In genomic region chr16:31455276-31456045, GRCm38 (mm10) we compare ENCODE assay signal across 15 mouse cellular contexts. TPM values are rescaled to one million over a fixed set of nuclear protein-coding genes. Genes with fewer than 3 reads are reported as not detected.
A peak's percentile ranks its signal among the peaks of the same experiment; 100 is the strongest.
DNase-seq lines count a peak whose midpoint lies in the region; ATAC-seq and TF ChIP-seq lines count a peak whose summit lies in the region.
"Had no signal": no experiment of that assay in that cellular context is flagged by ENCODE, and none has a peak within 500 bp of the region (broad histone marks: within the 10 kb centered on the region; RNA-seq: fewer than 3 reads in every experiment).

No protein-coding gene starts in this region.

- H3K4me2 ChIP-seq in embryonic facial prominence, embryonic 14.5 days (ENCODE audit: low read depth, low read length), result 0 out of 2 replicates have a peak overlapping the region, but pooled peaks have one; percentile 26
- no peak overlapping the region for H3K4me2 ChIP-seq in kidney, postnatal 0 days (ENCODE audit: low read length)
- H3K4me2 ChIP-seq in limb, embryonic 14.5 days (replicated peaks; ENCODE audit: low read depth, low read length, severe bottlenecking), result no peak overlapping the region
- H3K4me2 ChIP-seq: hindbrain, embryonic 15.5 days had no signal

- DNase-seq in embryonic facial prominence, embryonic 14.5 days (ENCODE audit: low spot score), result peak; percentile 40
- no peak for DNase-seq in embryonic facial prominence, embryonic 10.5 days (ENCODE audit: low spot score)
- DNase-seq in kidney, postnatal 0 days (ENCODE audit: low spot score), result peak; percentile 17
- no peak for DNase-seq in kidney, postnatal 4 days
- peak; percentile 42 for DNase-seq in NIH3T3 (ENCODE audit: low read depth)
- DNase-seq in limb, embryonic 14.5 days (ENCODE audit: low spot score), result peak; percentile 44
- DNase-seq in cerebellum, adult 18-20 months, result no peak
- DNase-seq in thymus, postnatal 36 days, result no peak
- DNase-seq: cerebellum, adult 2 months; forebrain, postnatal 0 days; gastrocnemius, postnatal 14 days had no signal

- no peak for ATAC-seq in embryonic facial prominence, embryonic 14.5 days (ENCODE audit: low read depth)
- ATAC-seq in kidney, postnatal 0 days (replicated peaks; ENCODE audit: low FRiP score, low read depth), result no peak
- ATAC-seq in limb, embryonic 14.5 days (ENCODE audit: low FRiP score, low read depth), result no peak
- ATAC-seq: forebrain, postnatal 0 days; midbrain, embryonic 16.5 days had no signal

- H3K27me3 ChIP-seq in embryonic facial prominence, embryonic 14.5 days (replicated peaks; ENCODE audit: control insufficient read depth, insufficient read depth, low read length), result no peaks in the 10 kb centered on the region
- peaks cover 8% of the 10 kb centered on the region for H3K27me3 ChIP-seq in embryonic facial prominence, embryonic 10.5 days (replicated peaks; ENCODE audit: low read depth, poor library complexity, severe bottlenecking)
- no peaks in the 10 kb centered on the region for H3K27me3 ChIP-seq in kidney, postnatal 0 days (ENCODE audit: insufficient read depth, low read length)
- H3K27me3 ChIP-seq in limb, embryonic 14.5 days (ENCODE audit: control insufficient read depth, insufficient read depth, low read length), result no peaks in the 10 kb centered on the region
- H3K27me3 ChIP-seq: hindbrain, embryonic 15.5 days had no signal

- no peaks in the 10 kb centered on the region for H3K9me3 ChIP-seq in embryonic facial prominence, embryonic 14.5 days (ENCODE audit: control insufficient read depth, low read length)
- no peaks in the 10 kb centered on the region for H3K9me3 ChIP-seq in embryonic facial prominence, embryonic 10.5 days
- no peaks in the 10 kb centered on the region for H3K9me3 ChIP-seq in kidney, postnatal 0 days (replicated peaks; ENCODE audit: low read length)
- H3K9me3 ChIP-seq in limb, embryonic 14.5 days (ENCODE audit: control insufficient read depth, low read length), result no peaks in the 10 kb centered on the region
- H3K9me3 ChIP-seq: G1E; hindbrain, embryonic 15.5 days had no signal

- no peak for TF ChIP-seq POLR2A in limb, embryonic 14.5 days (IDR thresholded peaks at IDR 0.05; ENCODE audit: borderline replicate concordance, extremely low read depth, insufficient read depth, insufficient read length)

- 53% methylated on average over 21 of the region's 21 CpGs for WGBS in embryonic facial prominence, embryonic 14.5 days
- WGBS in embryonic facial prominence, embryonic 10.5 days, result 71% methylated on average over 21 of the region's 21 CpGs
- WGBS in kidney, postnatal 0 days, result 60% methylated on average over 21 of the region's 21 CpGs
- whole genome bisulfite sequencing in limb, embryonic 14.5 days, result 67% methylated on average over 21 of the region's 21 CpGs

- no peaks in the 10 kb centered on the region for H3K4me1 ChIP-seq in embryonic facial prominence, embryonic 14.5 days (ENCODE audit: control insufficient read depth, insufficient read depth, low read length)
- peaks cover 53% of the 10 kb centered on the region for H3K4me1 ChIP-seq in embryonic facial prominence, embryonic 10.5 days
- peaks cover 14% of the 10 kb centered on the region for H3K4me1 ChIP-seq in kidney, postnatal 0 days (replicated peaks; ENCODE audit: insufficient read depth, low read length)
- peaks cover 8% of the 10 kb centered on the region; the same call in 1 of the 2 replicates for H3K4me1 ChIP-seq in limb, embryonic 14.5 days (ENCODE audit: control insufficient read depth, insufficient read depth, low read length)

- no peak overlapping the region for H3K4me3 ChIP-seq in embryonic facial prominence, embryonic 14.5 days (ENCODE audit: low read depth, low read length)
- no peak overlapping the region for H3K4me3 ChIP-seq in embryonic facial prominence, embryonic 10.5 days
- H3K4me3 ChIP-seq in kidney, postnatal 0 days (replicated peaks; ENCODE audit: low read depth, low read length), result no peak overlapping the region
- H3K4me3 ChIP-seq in limb, embryonic 14.5 days (replicated peaks; ENCODE audit: low read length), result no peak overlapping the region
- H3K4me3 ChIP-seq: erythroblast, embryonic 14.5 days; hindbrain, embryonic 15.5 days had no signal

- no peak overlapping the region for H3K9ac ChIP-seq in embryonic facial prominence, embryonic 14.5 days (ENCODE audit: low read depth, low read length)
- H3K9ac ChIP-seq in kidney, postnatal 0 days (ENCODE audit: low read depth, low read length), result no peak overlapping the region
- H3K9ac ChIP-seq in limb, embryonic 14.5 days (ENCODE audit: low read depth, low read length, severe bottlenecking), result no peak overlapping the region
- H3K9ac ChIP-seq: forebrain, postnatal 0 days; hindbrain, embryonic 15.5 days had no signal

- H3K27ac ChIP-seq in embryonic facial prominence, embryonic 14.5 days (replicated peaks; ENCODE audit: low read depth, low read length), result no peak overlapping the region
- H3K27ac ChIP-seq in embryonic facial prominence, embryonic 10.5 days (replicated peaks), result no peak overlapping the region
- H3K27ac ChIP-seq in kidney, postnatal 0 days, result peak overlapping the region; percentile 70
- H3K27ac ChIP-seq in limb, embryonic 14.5 days (replicated peaks; ENCODE audit: low read depth, low read length), result no peak overlapping the region
- H3K27ac ChIP-seq: hindbrain, embryonic 15.5 days had no signal

- 0 out of 2 replicates have a peak, but pooled peaks cover 3% of the 10 kb centered on the region for H3K36me3 ChIP-seq in embryonic facial prominence, embryonic 14.5 days (ENCODE audit: control insufficient read depth, insufficient read depth, low read length)
- peaks cover 7% of the 10 kb centered on the region; the same call in 1 of the 2 replicates for H3K36me3 ChIP-seq in embryonic facial prominence, embryonic 10.5 days (replicated peaks)
- H3K36me3 ChIP-seq in kidney, postnatal 0 days (ENCODE audit: insufficient read depth, low read length), result no peaks in the 10 kb centered on the region
- H3K36me3 ChIP-seq in limb, embryonic 14.5 days (ENCODE audit: control insufficient read depth, insufficient read depth, low read length), result peaks cover 6% of the 10 kb centered on the region; the same call in 1 of the 2 replicates
- H3K36me3 ChIP-seq: G1E had no signal

- no peak for TF ChIP-seq CTCF in kidney, postnatal 0 days (IDR thresholded peaks at IDR 0.05; ENCODE audit: low read depth)

RNA-seq across cellular contexts. Expression of gene Bdh1, which starts 33.4 kb away (rescaled TPM):
- 29.8 and 30.4 TPM in 2 replicates for polyA plus RNA-seq in embryonic facial prominence, embryonic 14.5 days (2014; fragmentation: Nextera tagmentation; extraction: Ambion mirVana)
- 12.2 and 13.4 TPM in 2 replicates for polyA plus RNA-seq in embryonic facial prominence, embryonic 10.5 days (2016; fragmentation: Nextera tagmentation; extraction: Ambion mirVana)
- 79.7 and 88.8 TPM in 2 replicates for polyA plus RNA-seq in kidney, postnatal 0 days (2015; fragmentation: Nextera tagmentation; extraction: Ambion mirVana)
- 39.1 and 43.9 TPM in 2 replicates for polyA plus RNA-seq in limb, embryonic 14.5 days (2012; rRNA removed)
- 27.2 and 28.5 TPM in 2 replicates for polyA plus RNA-seq in limb, embryonic 14.5 days (2014; fragmentation: Nextera tagmentation; extraction: Ambion mirVana)
- polyA plus RNA-seq: G1E had no signal

Comparison
In these comparisons a context has a peak if more than half of its experiments do, and no peak if none do; other contexts are left out.
1. DNase-seq: peak in embryonic facial prominence, embryonic 14.5 days (single experiment), kidney, postnatal 0 days (single experiment), NIH3T3 (single experiment) and limb, embryonic 14.5 days (single experiment); none in embryonic facial prominence, embryonic 10.5 days (single experiment), kidney, postnatal 4 days (0 of 2), cerebellum, adult 18-20 months (0 of 2) and thymus, postnatal 36 days (0 of 2).